Mouse (Mus musculus) v-Abl transformed pro-B cells (cell line): ENCODE data around the gene Zdhhc8.

Experiments used
- in situ Hi-C, 2 experiments: fragments of 400-800 bp; cut with MboI; formaldehyde crosslinking; loops; one replicate each; pipeline ENCODE4 v1.15.1; 2025; ENCODE audit not compliant: unreplicated experiment in 2 of 2

Zdhhc8 gene

DNA sequence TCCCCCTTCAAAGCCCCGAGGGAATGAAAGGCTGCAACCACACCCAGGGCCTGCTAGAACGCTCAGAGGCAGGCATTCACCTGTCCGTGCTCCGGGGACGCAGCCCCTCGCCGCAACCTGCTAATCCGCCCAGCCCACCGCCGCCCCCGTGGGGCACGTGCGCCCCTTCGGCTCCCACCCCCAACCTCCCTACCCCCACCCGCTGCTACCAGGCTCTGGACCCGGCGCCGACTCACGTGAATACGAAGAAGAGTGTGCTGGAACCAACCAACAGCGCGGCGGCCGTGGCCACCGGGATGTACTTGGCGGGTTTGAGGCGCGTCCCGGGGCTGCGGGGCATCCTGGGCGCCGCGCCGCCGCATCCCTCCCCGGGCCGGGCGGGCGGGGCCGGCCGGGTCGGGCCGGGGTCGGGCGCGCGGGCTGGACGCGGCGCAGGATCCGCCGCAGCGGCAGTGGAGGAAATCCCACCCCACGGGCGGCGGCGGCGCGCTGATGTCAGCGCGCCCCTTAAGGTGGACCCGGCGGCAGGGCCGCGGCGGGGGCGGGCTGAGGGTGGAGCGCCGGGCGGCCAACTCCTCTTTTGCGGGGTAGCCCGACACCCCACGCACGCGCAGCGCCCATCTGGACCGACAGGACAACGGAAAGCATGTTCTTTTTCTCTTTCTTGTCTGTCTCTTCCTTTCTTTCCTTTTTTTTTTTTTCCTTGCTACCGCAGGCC lies at the start of gene Zdhhc8:
Gene Zdhhc8 (minus strand): TSS at position 466 of the 718 bp plus-strand sequence.
- in situ Hi-C loops: no loop called here

DNA sequence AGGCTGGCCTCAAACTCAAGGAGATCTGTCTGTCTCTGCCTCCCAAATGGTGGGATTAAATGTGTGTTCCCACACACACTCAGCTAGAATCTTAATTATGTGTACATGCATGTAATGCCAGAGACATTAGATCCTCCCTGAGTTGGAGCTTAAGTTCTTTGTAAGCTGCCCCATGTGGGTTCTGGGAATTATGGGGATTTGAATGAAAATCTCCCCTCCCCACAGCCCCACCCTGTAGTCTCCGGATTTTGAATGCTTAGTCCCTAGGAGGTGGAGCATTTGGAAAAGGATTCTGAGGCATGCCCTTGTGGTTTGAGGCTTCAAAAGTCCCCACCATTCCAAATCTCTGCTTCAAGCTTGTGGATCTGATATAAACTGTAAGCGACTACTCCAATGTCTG lies 40.2 kb upstream of the Zdhhc8 start:
- in situ Hi-C loops: loop anchor here in 1 of 2 experiments (10.0 kb wide), 1 partner anchor 340 kb away; no protein-coding TSS in a partner anchor

DNA sequence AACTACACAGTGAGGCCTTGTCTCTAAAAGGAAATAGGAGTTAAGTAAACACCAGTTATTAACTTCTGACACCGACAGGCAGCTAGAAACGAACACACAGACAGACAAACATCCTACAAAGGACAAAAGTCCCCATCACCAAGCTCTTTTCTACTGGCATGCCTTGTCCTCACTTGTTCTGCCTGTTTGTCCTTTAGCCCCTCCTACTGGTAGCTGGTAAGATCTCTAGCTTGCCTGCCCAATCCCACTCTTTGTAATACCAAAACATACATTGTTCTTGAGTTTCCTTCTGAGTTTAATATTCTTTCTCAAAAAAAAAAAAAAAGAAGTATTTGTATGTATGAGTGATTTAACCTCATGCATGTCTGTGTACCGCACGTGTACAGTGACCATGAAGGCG lies 33.2 kb upstream of the Zdhhc8 start:
- in situ Hi-C loops: loop anchor here in 1 of 2 experiments (5.0 to 10.0 kb wide), 3 partner anchors 56 to 153 kb away; no protein-coding TSS in a partner anchor

DNA sequence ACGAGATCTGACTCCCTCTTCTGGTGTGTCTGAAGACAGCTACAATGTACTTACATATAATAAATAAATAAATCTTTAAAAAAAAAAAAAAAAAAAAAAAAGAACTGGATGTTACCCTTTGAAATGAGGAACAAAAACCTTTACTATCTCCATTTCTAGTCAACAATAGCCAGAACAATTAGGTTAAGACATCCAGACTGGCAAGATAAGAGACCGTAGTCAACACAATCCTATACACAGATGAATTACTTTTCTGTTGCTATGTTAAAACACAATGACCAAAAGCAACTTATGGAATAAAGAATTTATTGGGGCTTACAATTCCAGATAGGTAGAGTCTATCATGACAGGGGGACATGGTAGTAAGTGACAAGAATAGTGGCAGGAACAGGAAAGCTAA lies 30.1 kb upstream of the Zdhhc8 start:
- in situ Hi-C loops: loop anchor here in 1 of 2 experiments (5.0 to 10.0 kb wide), 3 partner anchors 53 to 150 kb away; no protein-coding TSS in a partner anchor

DNA sequence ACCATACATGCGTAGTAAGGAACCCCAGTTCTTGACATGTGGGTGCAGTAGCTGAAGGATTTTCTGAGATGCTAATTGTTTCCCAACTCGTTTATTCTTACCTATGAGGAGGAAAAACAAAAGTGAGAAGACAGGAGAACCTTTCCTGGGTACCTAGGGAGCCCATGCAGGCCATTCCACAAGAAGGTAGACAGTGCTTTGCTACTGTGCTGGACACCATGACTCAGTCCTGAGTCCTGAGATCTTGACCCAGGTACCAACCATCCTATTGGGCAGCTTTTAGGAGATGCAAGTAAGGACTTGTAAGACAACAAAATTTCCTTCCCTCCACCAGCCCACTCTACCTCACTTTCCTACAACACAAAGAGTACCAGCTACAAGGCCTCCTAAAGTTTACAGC lies 23.3 kb upstream of the Zdhhc8 start, which contains the start of gene Gm49776:
Gene Gm49776 (minus strand): TSS at position 101 of the 400 bp plus-strand sequence.
- in situ Hi-C loops: no loop called here

DNA sequence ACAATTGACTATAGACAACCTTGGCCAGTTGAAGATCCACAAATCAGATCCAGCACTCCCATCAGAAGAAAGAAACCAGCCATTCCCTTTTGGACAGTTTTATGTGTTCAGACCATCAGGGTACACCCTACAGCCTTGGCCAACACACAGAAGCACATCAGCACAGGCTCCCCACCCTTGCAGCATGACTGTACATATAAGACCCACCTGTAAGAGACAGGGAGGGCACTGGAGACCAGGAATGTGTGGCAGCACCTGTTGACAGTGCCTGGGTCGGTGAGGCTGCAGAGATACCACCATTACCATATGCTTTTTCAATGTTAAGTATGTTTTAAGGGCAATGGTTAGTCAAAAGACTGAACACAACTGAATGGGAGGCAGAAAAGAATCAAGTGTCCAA lies 18.9 kb upstream of the Zdhhc8 start:
- in situ Hi-C loops: no loop called here

DNA sequence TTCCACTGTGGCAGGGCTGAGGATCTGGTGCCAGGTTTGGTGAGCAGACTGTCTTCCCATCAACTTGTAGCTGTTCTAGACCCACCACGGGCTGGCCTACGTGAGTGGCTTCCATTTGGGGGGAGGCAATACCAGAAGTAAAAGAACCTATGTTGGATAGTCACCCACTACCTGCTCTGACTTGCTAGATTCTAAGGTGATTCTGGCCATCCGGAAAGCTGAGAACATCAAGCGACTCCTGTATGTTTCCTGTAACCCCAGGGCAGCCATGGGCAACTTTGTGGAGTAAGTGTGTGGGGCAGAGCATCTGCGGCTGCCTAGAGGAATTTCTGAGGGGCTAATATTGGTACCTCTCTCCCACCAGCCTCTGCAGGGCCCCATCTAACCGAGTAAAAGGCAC lies 17.8 kb upstream of the Zdhhc8 start:
- in situ Hi-C loops: no loop called here

DNA sequence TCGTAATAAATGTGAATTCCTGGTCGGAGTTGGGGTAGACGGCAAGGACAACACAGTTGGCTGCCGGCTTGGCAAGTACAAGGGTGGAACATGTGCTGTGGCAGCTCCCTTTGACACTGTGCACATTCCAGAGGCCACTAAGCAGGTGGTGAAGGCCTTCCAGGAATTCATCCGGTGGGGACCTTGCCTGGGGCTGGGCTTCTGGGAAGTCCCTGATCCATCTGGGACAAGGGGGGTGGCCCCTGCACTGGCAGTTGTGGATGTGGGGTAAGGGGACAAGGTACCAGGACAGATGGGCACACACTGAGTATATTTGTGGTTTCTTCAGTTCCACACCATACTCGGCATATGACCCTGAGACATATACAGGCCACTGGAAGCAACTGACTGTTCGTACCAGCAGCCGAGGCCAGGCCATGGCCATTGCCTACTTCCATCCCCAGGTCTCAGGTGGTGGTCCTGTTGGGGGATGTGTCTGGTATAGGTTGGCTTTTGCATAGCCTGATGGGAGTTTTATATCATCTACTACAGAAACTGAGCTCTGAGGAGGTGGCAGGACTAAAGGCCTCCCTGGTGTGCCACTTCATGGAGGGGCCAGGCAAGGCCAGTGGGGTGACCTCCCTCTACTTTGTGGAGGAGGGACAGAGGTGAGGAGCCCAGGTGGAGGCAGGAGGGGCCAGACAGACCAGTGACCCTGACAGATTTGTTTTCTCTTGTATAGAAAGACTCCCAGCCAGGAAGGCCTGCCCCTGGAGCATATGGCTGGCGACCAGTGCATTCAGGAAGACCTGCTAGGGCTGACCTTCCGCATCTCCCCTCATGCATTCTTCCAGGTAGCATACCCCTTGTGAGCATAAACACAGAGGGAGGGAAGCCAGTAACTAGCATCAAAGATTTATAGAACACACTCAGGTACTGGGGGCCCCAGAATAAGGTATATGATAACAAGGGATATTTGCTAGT lies 16.2 kb upstream of the Zdhhc8 start:
- in situ Hi-C loops: no loop called here

DNA sequence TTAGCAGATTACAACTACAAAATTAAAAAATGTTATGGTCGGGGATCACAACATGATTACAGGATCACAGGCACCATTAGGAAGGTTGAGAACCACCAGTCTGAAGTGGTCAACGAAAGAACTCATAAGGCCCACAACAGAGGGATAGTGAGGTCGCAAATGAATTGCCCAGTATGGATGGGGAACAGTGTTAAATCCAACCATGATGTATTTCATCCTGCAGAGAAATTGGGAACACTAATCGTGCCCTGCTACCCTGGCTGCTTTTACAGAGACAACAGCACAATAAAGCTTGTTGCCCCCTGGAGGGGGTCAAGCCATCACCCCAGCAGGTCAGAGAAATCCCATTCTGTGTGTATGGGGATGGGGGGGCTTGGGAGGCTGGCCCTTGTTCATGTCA lies 15.3 kb upstream of the Zdhhc8 start:
- in situ Hi-C loops: no loop called here

DNA sequence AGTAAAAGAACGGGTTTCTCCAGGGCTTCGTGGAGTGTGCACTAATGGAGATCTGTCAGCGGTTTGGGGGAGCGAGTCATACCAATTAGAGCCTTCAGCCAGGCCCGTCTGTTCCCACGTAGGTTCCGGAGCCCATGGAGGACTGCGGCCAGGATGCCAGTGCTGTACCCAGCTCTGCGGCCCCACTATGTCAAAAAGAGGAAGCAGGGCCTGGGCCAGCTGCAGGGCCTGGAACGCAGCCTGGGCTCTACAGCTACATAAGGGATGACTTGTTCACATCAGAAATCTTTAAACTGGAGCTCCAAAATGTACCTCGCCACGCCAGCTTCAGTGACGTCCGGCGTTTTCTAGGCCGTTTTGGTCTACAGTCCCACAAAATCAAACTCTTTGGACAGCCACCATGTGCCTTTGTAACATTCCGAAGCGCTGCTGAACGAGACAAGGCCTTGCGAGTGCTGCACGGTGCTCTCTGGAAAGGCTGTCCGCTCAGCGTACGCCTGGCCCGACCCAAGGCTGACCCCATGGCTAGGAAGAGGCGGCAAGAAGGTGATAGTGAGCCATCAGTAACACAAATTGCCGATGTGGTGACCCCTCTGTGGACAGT lies 14.5 kb upstream of the Zdhhc8 start:
- in situ Hi-C loops: loop anchor here in 1 of 2 experiments (10.0 kb wide), 1 partner anchor 1385 kb away; the partner anchor contains the start of gene Igll1

DNA sequence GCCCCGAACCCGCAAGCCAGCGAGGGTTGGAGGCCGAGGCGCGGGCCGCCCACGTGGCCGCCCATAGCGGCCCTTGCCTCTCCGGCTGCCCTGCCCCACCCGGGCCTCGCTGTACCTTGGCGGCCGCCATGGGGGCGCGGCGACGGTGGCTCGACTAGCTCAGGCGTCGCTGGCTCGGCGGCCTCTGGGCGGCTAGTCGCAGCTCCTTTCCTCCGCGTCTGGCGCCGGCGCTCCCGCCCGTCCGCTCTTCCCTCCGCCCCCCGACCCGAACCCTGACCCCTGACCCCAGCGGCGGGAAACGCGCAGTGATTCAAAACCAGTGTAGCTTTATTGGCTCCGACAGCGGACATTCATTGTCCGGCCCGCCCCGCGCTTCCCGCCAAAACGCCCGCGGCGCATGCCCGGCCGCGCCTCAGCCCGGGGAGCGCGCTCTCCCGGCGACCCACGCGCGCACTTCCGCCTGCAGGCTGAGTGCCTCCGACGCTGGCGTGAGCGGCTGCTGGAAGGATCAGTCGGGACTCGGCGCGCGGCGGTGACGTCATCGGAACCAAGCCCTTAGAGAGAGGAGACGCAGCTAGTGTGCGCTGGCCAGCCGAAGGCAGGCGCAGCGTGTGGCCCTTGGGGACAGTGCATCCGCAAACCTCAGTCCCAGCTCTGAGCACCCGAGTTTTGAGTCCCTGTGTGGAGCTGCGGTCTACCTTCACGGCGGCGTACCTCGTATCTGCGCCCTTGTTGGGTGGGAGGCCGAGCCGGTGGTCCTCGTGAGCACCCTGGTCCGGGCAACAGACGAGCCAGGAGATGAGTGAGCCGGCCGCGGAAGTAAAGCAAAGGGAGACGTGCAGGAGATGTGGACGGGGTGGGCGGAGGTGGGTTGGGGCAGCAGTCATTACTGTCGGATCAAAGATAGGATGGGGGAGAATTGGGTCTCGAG lies 13.8 kb upstream of the Zdhhc8 start, which contains the start of the genes Trmt2a and Ranbp1:
Gene Trmt2a (plus strand): TSS at position 247 of the 931 bp plus-strand sequence.
Gene Ranbp1 (minus strand): TSS at position 300 of the 931 bp plus-strand sequence.
- in situ Hi-C loops: loop anchor here in 1 of 2 experiments (10.0 kb wide), 1 partner anchor 1384 kb away; the partner anchor contains the start of gene Igll1

DNA sequence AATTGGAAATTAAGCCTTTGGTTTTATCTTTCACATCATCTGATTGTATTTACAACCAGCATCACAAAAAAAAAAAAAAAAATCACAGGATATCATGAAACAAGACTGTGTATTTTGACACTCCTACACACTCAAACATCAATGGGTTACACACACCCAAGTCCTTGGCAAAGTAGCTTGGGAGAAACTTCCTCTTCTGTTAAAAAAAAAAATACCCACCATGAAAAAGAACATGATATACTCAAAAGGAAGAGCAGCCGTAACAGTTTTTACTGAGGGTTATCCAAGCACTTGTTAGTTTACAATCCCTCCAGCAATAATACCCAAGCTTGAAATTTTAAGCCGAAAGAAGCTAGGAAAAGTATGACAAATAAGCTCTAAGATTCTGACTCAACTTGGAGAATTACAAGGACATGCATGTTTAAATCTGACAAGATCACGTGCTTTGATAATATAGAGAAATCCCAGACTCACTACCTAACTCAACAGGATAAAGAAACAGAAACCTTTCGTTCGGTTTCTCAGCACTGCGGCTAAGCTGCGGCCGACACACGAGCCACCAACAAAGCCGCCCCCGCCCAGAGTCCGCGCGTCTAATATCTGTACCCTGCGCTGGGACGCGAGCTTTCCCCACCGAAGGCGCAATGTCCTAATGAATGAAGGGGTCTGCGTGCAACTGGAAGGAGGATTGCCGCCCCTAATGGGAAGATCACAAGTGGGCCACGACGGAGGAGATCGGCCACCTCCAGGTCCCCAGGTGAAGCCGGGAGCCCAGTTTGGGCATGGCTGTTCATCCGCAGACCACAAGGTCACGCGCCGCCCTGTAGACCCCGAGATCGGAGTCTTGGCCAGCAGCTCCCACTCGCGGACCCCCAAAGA lies 12.8 kb upstream of the Zdhhc8 start:
- in situ Hi-C loops: loop anchor here in 1 of 2 experiments (10.0 kb wide), 1 partner anchor 1383 kb away; the partner anchor contains the start of gene Igll1

DNA sequence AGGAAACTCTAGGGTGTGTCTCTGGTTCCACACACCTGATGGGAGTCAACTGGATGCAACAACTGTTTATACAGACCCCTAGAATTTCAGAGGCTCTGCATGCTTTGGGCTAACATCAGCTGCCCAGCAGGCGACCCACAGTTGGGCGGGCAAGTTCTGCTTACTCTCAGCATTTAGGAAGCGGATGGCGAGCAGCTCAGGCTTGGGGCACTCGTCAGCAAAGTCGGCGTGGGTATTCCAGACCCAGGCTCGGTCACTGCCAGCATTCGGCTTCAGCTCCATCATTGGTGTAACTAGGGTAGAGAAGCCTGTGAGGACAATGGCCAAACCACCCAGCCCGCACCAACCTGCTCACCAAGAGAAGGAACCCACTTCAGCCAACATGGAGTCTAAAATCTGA lies 6.6 kb upstream of the Zdhhc8 start:
- in situ Hi-C loops: loop anchor here in 1 of 2 experiments (10.0 kb wide), 1 partner anchor 1377 kb away; the partner anchor contains the start of gene Igll1

DNA sequence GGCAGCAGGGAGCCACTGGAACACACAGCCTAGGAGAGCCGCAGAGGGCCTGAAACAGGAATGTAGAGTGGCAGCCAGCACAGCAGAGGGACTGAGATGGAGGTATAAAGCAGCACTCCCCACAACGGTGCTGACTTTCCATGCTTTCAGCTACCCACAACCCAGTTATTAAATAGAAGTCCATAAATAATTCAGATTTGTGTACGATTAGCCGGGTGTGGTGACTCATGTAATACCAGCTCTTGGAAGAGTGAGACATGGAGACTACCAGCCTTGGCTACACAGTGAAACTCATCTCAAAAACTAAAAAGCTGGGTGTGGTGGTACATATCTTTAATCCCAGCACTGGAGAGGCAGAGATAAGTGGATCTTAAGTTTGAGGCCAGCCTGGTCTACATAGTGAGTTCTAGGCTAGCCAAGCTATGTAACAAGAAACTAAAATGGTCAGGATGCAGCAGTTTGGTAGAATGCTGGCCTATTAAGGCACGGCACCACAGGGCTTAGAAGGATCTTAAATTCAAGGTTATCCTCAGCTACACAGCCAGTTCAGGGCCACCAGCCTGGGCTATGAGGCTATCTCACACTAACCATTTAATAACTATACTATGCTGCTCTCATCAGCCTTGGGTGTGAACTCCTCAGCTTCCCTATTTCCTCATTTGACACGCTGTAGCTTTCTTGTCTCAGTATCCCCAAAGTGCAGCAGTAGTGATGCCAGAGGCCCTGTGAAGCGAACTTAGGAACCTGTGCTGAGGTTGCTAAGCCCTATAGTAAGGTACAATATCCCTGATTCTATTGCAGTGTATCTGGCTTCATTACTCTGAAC lies 2.0 kb upstream of the Zdhhc8 start:
- in situ Hi-C loops: no loop called here

DNA sequence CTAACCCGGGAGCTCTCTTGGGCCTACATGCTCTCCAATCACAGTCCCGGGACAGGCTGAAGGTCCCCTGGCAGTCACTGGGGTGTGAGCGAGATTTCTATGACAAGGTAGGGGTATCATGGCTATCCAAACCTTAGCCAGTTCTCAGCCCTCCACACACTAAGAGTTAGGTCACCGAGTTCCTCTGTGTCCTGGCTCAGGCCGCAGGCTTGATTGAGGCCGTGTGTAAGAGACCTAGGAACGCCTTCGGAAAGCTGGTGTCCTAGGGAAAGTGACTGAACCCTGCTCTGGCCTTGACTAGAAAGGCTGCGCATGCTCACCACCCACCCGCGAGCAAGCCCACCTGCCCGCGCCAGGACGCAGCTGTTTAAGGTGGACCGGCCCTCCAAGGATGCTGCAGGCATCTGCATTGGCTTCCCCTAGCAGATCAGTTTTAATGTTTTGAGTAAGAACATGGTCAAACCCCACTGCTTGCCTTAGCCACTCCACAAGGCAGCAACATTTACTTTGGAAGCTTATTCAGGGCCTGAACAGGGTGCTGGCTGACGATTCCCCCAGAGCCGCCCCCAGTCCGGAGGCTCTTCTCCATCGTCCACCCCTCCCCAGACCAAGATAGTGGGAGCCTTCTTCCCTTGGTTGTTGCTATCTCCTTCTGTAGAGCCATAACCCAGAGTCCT lies 591 bp upstream of the Zdhhc8 start:
- in situ Hi-C loops: no loop called here

DNA sequence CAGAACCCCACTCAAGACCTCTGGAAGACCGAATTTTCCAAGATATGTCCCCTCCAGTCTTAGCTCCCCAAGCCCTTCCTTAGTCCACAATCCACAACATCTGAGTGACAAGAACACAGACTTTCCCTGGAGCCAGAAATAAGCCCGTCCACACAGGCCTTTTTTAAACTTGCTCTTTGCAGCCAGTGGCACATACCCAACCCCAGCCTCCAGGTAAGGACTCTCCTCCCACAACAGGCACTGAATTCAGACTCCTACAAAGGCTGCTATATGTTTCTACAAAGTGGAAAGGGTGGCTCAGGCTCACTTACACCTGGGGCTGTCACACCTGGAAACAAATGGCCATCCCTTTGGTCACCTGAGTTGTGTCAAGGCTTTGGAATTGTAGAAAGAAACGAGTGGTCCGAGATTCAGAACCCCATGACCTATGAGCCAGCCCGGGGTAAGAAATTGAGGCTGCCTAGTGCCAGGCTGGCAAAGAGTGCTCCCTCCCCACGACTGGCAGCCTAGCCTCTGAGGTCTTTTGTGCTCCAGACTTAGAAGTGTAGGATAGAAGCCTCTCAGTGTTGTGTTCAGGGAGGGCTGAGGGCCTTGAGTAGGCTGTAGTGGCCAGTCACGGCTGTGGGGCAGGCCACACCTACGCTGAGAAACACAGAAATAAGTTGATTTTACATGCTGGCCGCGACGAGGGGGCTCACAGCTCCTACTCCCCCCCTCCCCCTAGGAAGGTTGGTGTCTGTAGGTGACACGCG lies 841 bp downstream of the Zdhhc8 start:
- in situ Hi-C loops: no loop called here
